Mouse (Mus musculus) hindbrain, embryonic 16.5 days (tissue): ENCODE measurements at regions not wholly inside any gene's neighbourhood (a gene's known extent, or its start where the extent isn't known, plus 50 kb on each side); places are given as distances from the start of the nearest gene placed in this dataset.

Source experiments
- ATAC-seq: fragments of 200-750 bp; cut with Nextera tagmentation; 2 replicates; pipeline ENCODE4 v1.8.0; 2017; ENCODE audit warnings: moderate TSS enrichment, moderate library complexity
- H3K27ac ChIP-seq: fragments of 300-500 bp; sonication (generic); 2 replicates; pipeline ENCODE4 v1.5.1; 2014; ENCODE audit warnings: low read depth, mild to moderate bottlenecking, control low read depth, low read length, moderate library complexity
- H3K27me3 ChIP-seq: fragments of 300-500 bp; sonication (generic); replicated peaks from 2 replicates; pipeline ENCODE4 v1.6.1; 2014; ENCODE audit warnings: low read length; ENCODE audit not compliant: control insufficient read depth, insufficient read depth
- H3K36me3 ChIP-seq: fragments of 300-500 bp; sonication (generic); 2 replicates; pipeline ENCODE4 v1.6.1; 2014; ENCODE audit warnings: mild to moderate bottlenecking, low read length, moderate library complexity, mixed read lengths; ENCODE audit not compliant: control insufficient read depth, insufficient read depth
- H3K4me1 ChIP-seq: fragments of 300-500 bp; sonication (generic); 2 replicates; pipeline ENCODE4 v1.6.1; 2014; ENCODE audit warnings: low read depth, low read length; ENCODE audit not compliant: control insufficient read depth, insufficient read depth
- H3K4me2 ChIP-seq: fragments of 300-500 bp; sonication (generic); 2 replicates; pipeline ENCODE4 v1.6.1; 2014; ENCODE audit warnings: mild to moderate bottlenecking, low read length, control low read depth, moderate library complexity
- H3K4me3 ChIP-seq: fragments of 300-500 bp; sonication (generic); 2 replicates; pipeline ENCODE4 v1.5.1; 2014; ENCODE audit warnings: mild to moderate bottlenecking, low read length, control low read depth, moderate library complexity
- H3K9ac ChIP-seq: fragments of 300-500 bp; sonication (generic); 2 replicates; pipeline ENCODE4 v1.6.1; 2014; ENCODE audit warnings: low read depth, mild to moderate bottlenecking, control low read depth, low read length, moderate library complexity
- H3K9me3 ChIP-seq: fragments of 300-500 bp; sonication (generic); 2 replicates; pipeline ENCODE4 v1.6.1; 2014; ENCODE audit warnings: mild to moderate bottlenecking, low read length, moderate library complexity; ENCODE audit not compliant: control insufficient read depth
- WGBS: fragments of 180-500 bp; shearing (Covaris S2); extraction: QIAGEN DNeasy Blood & Tissue Kit; methylation state at CpG from one replicate; pipeline ENCODE4 v1.1.7; 2014; 5-methylcytosine and 5-hydroxymethylcytosine counted together

DNA sequence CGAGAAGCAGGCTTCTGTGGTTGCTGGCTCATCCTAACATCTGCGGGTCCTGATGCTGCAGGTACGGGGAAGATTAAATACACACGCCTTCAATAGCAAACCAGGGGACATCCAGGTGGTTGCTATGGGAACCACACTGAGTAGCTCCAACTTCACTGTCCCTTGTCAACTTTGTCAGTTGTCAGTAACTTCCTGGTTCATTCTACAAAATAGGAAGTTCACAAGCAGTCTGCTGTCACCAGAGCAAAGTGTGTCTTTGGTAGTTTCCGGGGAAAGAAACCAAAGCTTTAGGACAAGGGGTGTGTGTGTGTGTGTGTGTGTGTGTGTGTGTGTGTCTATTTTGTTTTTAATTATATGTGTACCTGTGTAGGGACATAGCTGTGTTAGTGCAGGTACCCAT is 80.5 kb upstream of the Card11 start:
- Histone ChIP-seq H3K36me3 (no peaks in the 10 kb centered on the region), H3K9me3 (no peaks in the 10 kb centered on the region), H3K4me1 (no peaks in the 10 kb centered on the region), H3K27me3 (no peaks in the 10 kb centered on the region), H3K4me3 (no peak overlapping the region), H3K4me2 (no peak overlapping the region), H3K27ac (no peak overlapping the region), H3K9ac (no peak overlapping the region)
- ATAC-seq, result no peak
- WGBS, result 77% methylated on average over 5 of the region's 5 CpGs

DNA sequence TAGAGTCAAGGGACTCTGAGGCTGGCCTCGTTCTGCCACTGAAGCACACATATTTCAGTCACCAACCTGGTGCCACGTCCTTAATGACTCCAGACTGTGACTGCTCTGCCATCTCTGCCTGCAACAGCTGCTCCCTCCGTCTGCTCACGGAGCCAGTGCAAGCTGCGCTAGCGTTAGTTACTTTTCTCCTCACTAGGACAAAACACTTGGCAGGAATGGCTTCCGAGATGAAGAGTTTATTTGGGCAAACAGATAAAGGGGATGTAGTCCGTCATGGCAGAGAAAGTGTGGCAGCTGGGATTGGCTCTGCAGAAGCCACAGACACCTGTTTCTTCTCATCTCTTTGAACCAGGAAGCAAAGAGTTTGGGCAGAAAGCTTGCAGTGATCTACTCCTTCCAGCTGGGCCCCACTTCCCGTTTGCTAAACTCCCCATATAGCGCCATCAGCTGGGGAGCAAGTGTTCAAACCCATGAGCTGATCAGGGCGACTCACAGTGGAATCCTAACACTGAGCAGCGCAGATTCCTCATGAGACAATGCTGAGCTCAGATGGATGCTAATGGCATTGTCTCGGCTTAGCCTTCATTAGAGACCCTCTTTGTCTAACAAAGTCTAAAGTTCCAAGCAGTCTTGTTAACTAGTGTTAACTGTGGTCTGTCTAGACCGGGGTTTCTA is 83.8 kb upstream of the Card11 start:
- H3K36me3 ChIP-seq, result no peaks in the 10 kb centered on the region
- H3K27me3 ChIP-seq, result no peaks in the 10 kb centered on the region
- H3K27ac ChIP-seq, result no peak overlapping the region
- H3K4me2 ChIP-seq, result no peak overlapping the region
- ATAC-seq, result no peak
- WGBS, result 71% methylated on average over 14 of the region's 14 CpGs
- no peak overlapping the region for H3K4me3 ChIP-seq
- no peaks in the 10 kb centered on the region for H3K4me1 ChIP-seq
- no peaks in the 10 kb centered on the region for H3K9me3 ChIP-seq
- H3K9ac ChIP-seq, result no peak overlapping the region

DNA sequence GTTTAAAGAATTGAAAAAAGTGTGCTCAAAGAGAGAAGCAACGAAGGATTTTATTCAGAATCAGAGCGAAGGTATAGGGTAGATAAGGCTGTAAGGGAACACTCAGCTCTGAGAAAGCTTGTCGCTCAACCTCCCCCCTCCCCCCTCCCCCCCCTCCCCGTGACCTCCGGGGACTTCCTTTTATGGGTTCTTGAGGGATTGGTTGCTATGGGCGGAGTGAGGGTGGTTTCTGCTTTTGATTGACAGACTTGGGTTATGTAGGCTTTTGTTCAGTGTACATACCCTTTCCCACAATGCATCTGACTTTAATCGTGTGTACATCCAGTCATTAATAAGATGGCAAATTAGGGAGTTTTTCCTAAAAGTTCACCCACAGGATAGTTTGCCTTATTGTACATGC is 84.4 kb upstream of the Card11 start:
- Histone ChIP-seq H3K9me3 (no peaks in the 10 kb centered on the region), H3K4me1 (no peaks in the 10 kb centered on the region), H3K27me3 (no peaks in the 10 kb centered on the region), H3K36me3 (no peaks in the 10 kb centered on the region), H3K4me3 (no peak overlapping the region), H3K4me2 (no peak overlapping the region), H3K27ac (no peak overlapping the region), H3K9ac (no peak overlapping the region)
- no peak for ATAC-seq
- WGBS, result 34% methylated on average over 7 of the region's 7 CpGs

DNA sequence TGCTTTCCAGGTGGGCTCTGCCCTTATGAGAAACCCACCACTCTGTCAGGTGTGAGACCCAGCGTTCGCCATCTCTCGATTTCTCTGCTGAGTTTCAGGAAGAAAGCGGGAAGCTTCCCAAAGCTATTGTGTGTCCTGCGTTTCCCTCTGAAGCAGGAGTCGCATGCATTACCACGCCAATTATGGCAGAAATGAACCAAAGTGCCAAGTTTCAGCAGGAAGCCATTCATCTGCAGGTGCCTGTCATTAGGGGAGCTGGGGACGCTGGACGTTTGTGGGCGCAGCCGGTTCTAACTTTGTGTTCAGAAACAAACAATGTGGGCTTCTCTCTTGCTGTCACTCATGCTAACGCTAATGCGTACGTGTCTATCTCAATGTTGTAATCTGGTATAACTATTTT is 91.3 kb upstream of the Card11 start:
- Histone ChIP-seq H3K4me3 (no peak overlapping the region), H3K9ac (no peak overlapping the region), H3K4me1 (no peaks in the 10 kb centered on the region), H3K9me3 (no peaks in the 10 kb centered on the region), H3K36me3 (no peaks in the 10 kb centered on the region), H3K27ac (no peak overlapping the region), H3K4me2 (no peak overlapping the region), H3K27me3 (0 out of 2 replicates have a peak, but pooled peaks cover 2% of the 10 kb centered on the region)
- WGBS, result 24% methylated on average over 14 of the region's 14 CpGs
- ATAC-seq, result no peak

DNA sequence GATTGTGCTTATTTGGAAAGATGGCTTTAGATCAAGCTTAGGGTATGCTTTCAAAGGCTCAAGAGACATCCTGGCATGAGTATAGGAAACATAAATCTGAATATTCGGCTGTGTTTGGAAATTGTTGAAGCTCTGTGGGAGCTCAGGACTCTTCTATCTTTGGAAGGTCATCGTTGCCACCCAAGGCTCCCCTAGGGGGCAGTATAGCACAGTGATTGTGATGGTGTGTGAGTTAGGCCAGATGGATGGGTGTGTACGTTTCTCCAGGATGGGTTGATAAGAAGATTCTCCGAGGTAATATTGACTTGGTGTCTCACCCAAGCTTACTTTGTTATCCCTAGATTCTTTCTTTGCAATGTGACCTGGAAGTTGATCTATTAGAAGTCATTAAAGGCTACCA is 93.3 kb upstream of the Card11 start:
- 68% methylated on average over 4 of the region's 4 CpGs for WGBS

DNA sequence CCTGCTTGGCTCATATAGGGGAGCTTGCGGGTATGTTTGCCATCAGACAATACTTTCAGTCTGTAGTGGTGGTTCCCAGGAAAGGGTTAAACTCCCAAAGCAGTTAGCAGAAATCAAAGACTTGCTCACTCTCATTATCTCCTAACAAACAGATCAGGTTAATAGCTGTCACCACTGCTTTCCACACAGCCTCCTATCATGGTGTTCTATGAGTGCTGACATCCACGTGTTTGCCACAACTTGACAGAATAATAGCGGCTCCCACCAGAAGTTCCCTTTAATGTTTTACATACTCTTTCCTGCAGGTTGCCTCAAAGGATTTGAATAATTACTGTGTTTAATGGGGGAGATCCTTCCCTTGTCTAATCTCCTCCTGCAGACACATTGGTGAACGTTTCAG is 97.5 kb upstream of the Card11 start:
- Histone ChIP-seq H3K9ac (no peak overlapping the region), H3K4me1 (no peaks in the 10 kb centered on the region), H3K4me3 (no peak overlapping the region), H3K36me3 (no peaks in the 10 kb centered on the region), H3K27ac (no peak overlapping the region), H3K4me2 (no peak overlapping the region), H3K27me3 (no peaks in the 10 kb centered on the region), H3K9me3 (no peaks in the 10 kb centered on the region)
- WGBS, result 60% methylated on average over 4 of the region's 4 CpGs
- ATAC-seq, result no peak

More for the DNA sequence above, 93.3 kb upstream of the Card11 start:
- Histone ChIP-seq H3K36me3 (no peaks in the 10 kb centered on the region), H3K27me3 (0 out of 2 replicates have a peak, but pooled peaks cover 2% of the 10 kb centered on the region), H3K4me1 (no peaks in the 10 kb centered on the region), H3K9ac (no peak overlapping the region), H3K4me3 (no peak overlapping the region), H3K9me3 (no peaks in the 10 kb centered on the region), H3K4me2 (no peak overlapping the region), H3K27ac (no peak overlapping the region)
- no peak for ATAC-seq

DNA sequence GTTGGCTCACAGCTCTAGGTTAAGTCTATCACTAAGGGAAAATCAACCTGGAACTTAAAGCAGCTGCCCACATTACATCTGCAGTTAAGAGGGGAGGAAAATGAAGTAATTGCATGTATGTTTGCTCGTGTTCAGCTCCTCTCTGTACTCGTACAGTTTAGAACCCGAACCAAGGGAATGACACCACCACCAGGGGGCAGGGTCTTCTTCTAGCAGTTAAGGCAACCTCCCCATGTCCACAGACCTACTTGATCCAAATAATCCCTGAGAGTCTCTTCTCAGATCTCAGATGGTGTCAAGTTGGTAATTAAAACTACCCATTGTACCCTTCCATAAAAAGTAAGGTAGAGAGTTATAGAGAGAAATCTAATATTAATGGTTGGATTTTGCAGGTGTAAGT is 111.3 kb upstream of the Card11 start:
- ATAC-seq, result no peak
- Histone ChIP-seq H3K4me1 (peaks cover 4% of the 10 kb centered on the region; the same call in 1 of the 2 replicates), H3K4me2 (no peak overlapping the region), H3K27me3 (no peaks in the 10 kb centered on the region), H3K36me3 (no peaks in the 10 kb centered on the region), H3K27ac (no peak overlapping the region), H3K9me3 (no peaks in the 10 kb centered on the region), H3K4me3 (no peak overlapping the region), H3K9ac (no peak overlapping the region)
- WGBS, result 97% methylated on average over 3 of the region's 3 CpGs

DNA sequence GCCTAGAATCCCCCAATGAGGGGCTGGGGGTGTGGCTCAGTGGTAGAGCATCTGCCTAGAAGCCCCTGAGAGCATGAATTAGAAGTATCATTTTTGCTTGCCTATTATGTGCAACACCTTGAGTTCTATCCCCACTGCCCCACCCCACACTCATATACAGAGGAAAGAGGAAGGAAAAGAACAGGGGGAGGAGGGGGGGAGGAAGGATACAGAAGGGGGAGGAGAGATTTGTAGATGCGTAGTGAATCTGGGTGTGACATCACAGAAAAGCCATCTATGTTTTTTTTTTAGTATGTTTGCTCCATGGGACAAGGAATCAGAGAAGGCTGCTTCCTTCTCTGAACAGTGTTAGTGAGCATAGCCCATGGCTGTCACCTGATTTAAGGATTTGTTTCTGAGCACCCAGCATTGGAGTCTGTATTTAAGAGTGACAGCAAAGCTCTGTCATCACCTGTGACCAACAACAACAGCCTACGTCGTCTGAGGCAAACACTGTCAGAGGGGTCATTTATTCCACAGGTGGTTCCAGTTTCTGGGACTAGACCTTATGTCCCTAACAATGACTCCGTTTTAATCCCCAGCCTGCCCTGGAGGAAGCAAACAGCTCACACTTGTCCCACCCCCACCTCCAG is 115.0 kb upstream of the Card11 start:
- Histone ChIP-seq H3K4me1 (no peaks in the 10 kb centered on the region), H3K36me3 (no peaks in the 10 kb centered on the region), H3K9me3 (no peaks in the 10 kb centered on the region), H3K4me2 (no peak overlapping the region), H3K27ac (no peak overlapping the region), H3K9ac (no peak overlapping the region), H3K27me3 (no peaks in the 10 kb centered on the region), H3K4me3 (no peak overlapping the region)
- no peak for ATAC-seq
- WGBS, result 71% methylated on average over 4 of the region's 4 CpGs

DNA sequence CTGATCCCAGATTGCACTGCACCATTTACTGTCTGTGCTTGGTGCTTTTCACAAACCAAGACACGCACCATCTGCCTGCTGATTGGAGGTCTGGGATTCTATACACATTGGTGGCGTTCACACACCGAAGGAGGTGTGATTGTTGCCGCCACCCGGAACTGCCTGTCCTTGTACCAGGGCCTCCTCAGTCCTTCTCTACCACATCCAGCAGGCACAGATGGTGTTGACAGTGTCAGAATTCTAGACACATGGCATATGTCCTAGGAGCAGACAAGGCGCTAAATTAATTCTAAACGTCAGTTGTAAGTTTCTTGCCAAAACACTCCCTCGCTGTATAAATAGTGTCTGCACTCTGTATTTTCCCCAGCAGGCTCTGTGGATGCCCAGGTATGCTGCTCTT is 115.6 kb upstream of the Card11 start:
- 68% methylated on average over 8 of the region's 8 CpGs for WGBS
- H3K9me3 ChIP-seq, result no peaks in the 10 kb centered on the region
- ATAC-seq, result no peak
- no peak overlapping the region for H3K4me2 ChIP-seq
- H3K9ac ChIP-seq, result no peak overlapping the region
- no peak overlapping the region for H3K27ac ChIP-seq
- no peaks in the 10 kb centered on the region for H3K36me3 ChIP-seq
- H3K4me1 ChIP-seq, result no peaks in the 10 kb centered on the region
- no peak overlapping the region for H3K4me3 ChIP-seq
- no peaks in the 10 kb centered on the region for H3K27me3 ChIP-seq
